Mouse (Mus musculus) limb, embryonic 14.5 days (tissue): ENCODE measurements around the gene Wfdc6a. TPM values are rescaled to one million over a fixed set of nuclear protein-coding genes. Genes with fewer than 3 reads are reported as not detected.
"Not testable (repeated sequence)": the region's sequence is repeated elsewhere in the genome, so short reads cannot be mapped to it uniquely, and the experiment has no call there.

ENCODE experiments used
- ATAC-seq: fragments of 200-750 bp; cut with Nextera tagmentation; 2 replicates; pipeline ENCODE4 v1.8.0; 2017; ENCODE audit warnings: low read depth, moderate number of reproducible peaks, moderate TSS enrichment; ENCODE audit not compliant: low FRiP score
- DNase-seq: peaks from one replicate; pipeline ENCODE4 v3.0.0-alpha.2; 2015; ENCODE audit warnings: low spot score
- H3K27ac ChIP-seq: fragments of 300-500 bp; sonication (generic); replicated peaks from 2 replicates; pipeline ENCODE4 v1.5.1; 2014; ENCODE audit warnings: low read depth, mild to moderate bottlenecking, low read length, moderate library complexity, mixed read lengths
- H3K27me3 ChIP-seq: fragments of 300-500 bp; sonication (generic); 2 replicates; pipeline ENCODE4 v1.6.1; 2014; ENCODE audit warnings: low read length, mixed read lengths; ENCODE audit not compliant: control insufficient read depth, insufficient read depth
- H3K36me3 ChIP-seq: fragments of 300-500 bp; sonication (generic); 2 replicates; pipeline ENCODE4 v1.6.1; 2014; ENCODE audit warnings: mild to moderate bottlenecking, low read length, moderate library complexity, mixed read lengths; ENCODE audit not compliant: control insufficient read depth, insufficient read depth
- H3K4me1 ChIP-seq: fragments of 300-500 bp; sonication (generic); 2 replicates; pipeline ENCODE4 v1.6.1; 2014; ENCODE audit warnings: antibody characterized with exemption, low read length, mixed read lengths; ENCODE audit not compliant: control insufficient read depth, insufficient read depth
- H3K4me2 ChIP-seq: fragments of 300-500 bp; sonication (generic); replicated peaks from 2 replicates; pipeline ENCODE4 v1.6.1; 2014; ENCODE audit warnings: low read depth, mild to moderate bottlenecking, low read length, moderate library complexity; ENCODE audit not compliant: severe bottlenecking
- H3K4me3 ChIP-seq: fragments of 300-500 bp; sonication (generic); replicated peaks from 2 replicates; pipeline ENCODE4 v1.5.1; 2014; ENCODE audit warnings: low read length
- H3K9ac ChIP-seq: fragments of 300-500 bp; sonication (generic); 2 replicates; pipeline ENCODE4 v1.6.1; 2014; ENCODE audit warnings: mild to moderate bottlenecking, low read depth, low read length, moderate library complexity; ENCODE audit not compliant: severe bottlenecking
- H3K9me3 ChIP-seq: fragments of 300-500 bp; sonication (generic); 2 replicates; pipeline ENCODE4 v1.6.1; 2016; ENCODE audit warnings: low read length; ENCODE audit not compliant: control insufficient read depth
- POLR2A ChIP-seq: fragments of 200-500 bp; IDR thresholded peaks from 2 replicates; pipeline ENCODE4 v1.8.0; 2012; ENCODE audit warnings: inconsistent platforms, mild to moderate bottlenecking, moderate library complexity, borderline replicate concordance; ENCODE audit not compliant: insufficient read depth, insufficient read length; ENCODE audit errors: extremely low read depth
- WGBS: fragments of 180-500 bp; shearing (Covaris S2); extraction: QIAGEN DNeasy Blood & Tissue Kit; methylation state at CpG from one replicate; pipeline ENCODE4 v1.1.7; 2014; 5-methylcytosine and 5-hydroxymethylcytosine counted together
- polyA plus RNA-seq, 2 experiments: library from polyadenylated mRNA; depleted of rRNA in 1 of 2; stranded (reverse) in 1 of 2; unstranded in 1 of 2; fragments of >200 nt; fragmentation: Nextera tagmentation in 1 of 2; extraction: Ambion mirVana in 1 of 2; gene quantifications; 2 replicates each; pipeline versions ENCODE4 v1.2.1 to v1.2.3; 2012 to 2014

Wfdc6a gene
- polyA plus RNA-seq, 2 experiments = 0.25 to 0.55 TPM

GRCm38 (mm10) chr2:164608781-164609180 is 23.5 kb upstream of the Wfdc6a start:
- ATAC-seq = no peak

GRCm38 (mm10) chr2:164604411-164604810 is 19.2 kb upstream of the Wfdc6a start:
- no peak overlapping the region for H3K4me2 ChIP-seq
- H3K27me3 ChIP-seq = no peaks in the 10 kb centered on the region
- H3K36me3 ChIP-seq = no peaks in the 10 kb centered on the region
- H3K9ac ChIP-seq = no peak overlapping the region
- no peak overlapping the region for H3K4me3 ChIP-seq
- no peaks in the 10 kb centered on the region for H3K4me1 ChIP-seq
- no peaks in the 10 kb centered on the region for H3K9me3 ChIP-seq
- DNase-seq = no peak
- no peak overlapping the region for H3K27ac ChIP-seq
- 82% methylated on average over 8 of the region's 8 CpGs for WGBS
- no peak for ATAC-seq
- TF ChIP-seq POLR2A = no peak

More at GRCm38 (mm10) chr2:164608781-164609180, 23.5 kb upstream of the Wfdc6a start:
- no peaks in the 10 kb centered on the region for H3K4me1 ChIP-seq
- H3K4me3 ChIP-seq = no peak overlapping the region
- no peaks in the 10 kb centered on the region for H3K9me3 ChIP-seq
- no peak for TF ChIP-seq POLR2A
- no peak overlapping the region for H3K27ac ChIP-seq
- H3K9ac ChIP-seq = no peak overlapping the region
- WGBS = 71% methylated on average over 6 of the region's 6 CpGs
- H3K36me3 ChIP-seq = no peaks in the 10 kb centered on the region
- no peak overlapping the region for H3K4me2 ChIP-seq
- no peak for DNase-seq
- no peaks in the 10 kb centered on the region for H3K27me3 ChIP-seq

GRCm38 (mm10) chr2:164603482-164603881 is 18.2 kb upstream of the Wfdc6a start:
- WGBS = 88% methylated on average over 3 of the region's 3 CpGs
- H3K9ac ChIP-seq = no peak overlapping the region
- no peak for ATAC-seq

GRCm38 (mm10) chr2:164600179-164600578 is 14.9 kb upstream of the Wfdc6a start:
- no peak overlapping the region for H3K9ac ChIP-seq
- ATAC-seq (no peak), DNase-seq (no peak)
- no peaks in the 10 kb centered on the region for H3K4me1 ChIP-seq
- WGBS = 67% methylated on average over 3 of the region's 3 CpGs
- H3K4me3 ChIP-seq = no peak overlapping the region
- H3K27me3 ChIP-seq = no peaks in the 10 kb centered on the region
- no peak overlapping the region for H3K4me2 ChIP-seq
- H3K9me3 ChIP-seq = no peaks in the 10 kb centered on the region
- no peak for TF ChIP-seq POLR2A
- H3K36me3 ChIP-seq = no peaks in the 10 kb centered on the region
- H3K27ac ChIP-seq = no peak overlapping the region

More at GRCm38 (mm10) chr2:164603482-164603881, 18.2 kb upstream of the Wfdc6a start:
- H3K36me3 ChIP-seq = no peaks in the 10 kb centered on the region
- H3K27ac ChIP-seq = no peak overlapping the region
- no peak overlapping the region for H3K4me2 ChIP-seq
- H3K27me3 ChIP-seq = no peaks in the 10 kb centered on the region
- no peak for TF ChIP-seq POLR2A
- H3K9me3 ChIP-seq = no peaks in the 10 kb centered on the region
- H3K4me3 ChIP-seq = no peak overlapping the region
- DNase-seq = no peak
- H3K4me1 ChIP-seq = no peaks in the 10 kb centered on the region

GRCm38 (mm10) chr2:164593494-164593893 is 8.2 kb upstream of the Wfdc6a start, which contains the start of gene Eppin:
Gene Eppin, minus strand, starts transcription at chr2:164593594.
- no peaks in the 10 kb centered on the region for H3K9me3 ChIP-seq
- no peak for TF ChIP-seq POLR2A

GRCm38 (mm10) chr2:164592014-164592413 is 6.8 kb upstream of the Wfdc6a start:
- Histone ChIP-seq H3K9me3 (no peaks in the 10 kb centered on the region), H3K4me3 (no peak overlapping the region), H3K4me1 (no peaks in the 10 kb centered on the region), H3K27me3 (no peaks in the 10 kb centered on the region), H3K4me2 (no peak overlapping the region), H3K27ac (no peak overlapping the region), H3K9ac (no peak overlapping the region), H3K36me3 (no peaks in the 10 kb centered on the region)
- 10% methylated on average over 4 of the region's 4 CpGs for WGBS
- no peak for TF ChIP-seq POLR2A
- peak; percentile 72; the same call in 1 of the 2 replicates for ATAC-seq
- peak; percentile 59 for DNase-seq

More at GRCm38 (mm10) chr2:164593494-164593893, 8.2 kb upstream of the Wfdc6a start, which contains the start of gene Eppin:
- Histone ChIP-seq H3K4me3 (no peak within 1 kb of the TSS), H3K27me3 (no peaks in the 10 kb centered on the region), H3K4me1 (no peaks in the 10 kb centered on the region), H3K27ac (no peak within 1 kb of the TSS), H3K4me2 (no peak within 1 kb of the TSS), H3K36me3 (no peaks in the 10 kb centered on the region), H3K9ac (no peak within 1 kb of the TSS)
- 71% methylated on average over 4 of the region's 4 CpGs for WGBS
- no peak for ATAC-seq
- no peak for DNase-seq

- H3K27me3 ChIP-seq, H3K4me2 ChIP-seq, ATAC-seq, H3K9me3 ChIP-seq, H3K27ac ChIP-seq, H3K4me3 ChIP-seq, H3K4me1 ChIP-seq, H3K36me3 ChIP-seq, H3K9ac ChIP-seq, DNase-seq: not testable (repeated sequence)
- 72% methylated on average over 6 of the region's 6 CpGs for WGBS
These were observed 11.9 kb downstream of the Wfdc6a start, which contains the start of gene Spint3 for GRCm38 (mm10) chr2:164573359-164573758. Gene Spint3, minus strand, starts transcription at chr2:164573459.
